Mouse (Mus musculus) heart, postnatal 14 days (tissue): ENCODE results near the gene Rbm46. TPM values are rescaled to one million over a fixed set of nuclear protein-coding genes. Genes with fewer than 3 reads are reported as not detected.

Experiments
- DNase-seq, 2 experiments: peaks; one replicate each; pipeline ENCODE4 v3.0.0; 2021 to 2022
- intact Hi-C: fragments of 180-260 bp; cut with DNase I; formaldehyde crosslinking; loops from one replicate; pipeline ENCODE4 v1.15.1; 2025
- total RNA-seq, 2 experiments: library from RNA; stranded (reverse); gene quantifications; 2 replicates each; pipeline ENCODE4 v1.2.3; 2021

Gene Rbm46
- total RNA-seq, 2 experiments from 2014 or later, result 0.43 to 0.59 TPM

DNA sequence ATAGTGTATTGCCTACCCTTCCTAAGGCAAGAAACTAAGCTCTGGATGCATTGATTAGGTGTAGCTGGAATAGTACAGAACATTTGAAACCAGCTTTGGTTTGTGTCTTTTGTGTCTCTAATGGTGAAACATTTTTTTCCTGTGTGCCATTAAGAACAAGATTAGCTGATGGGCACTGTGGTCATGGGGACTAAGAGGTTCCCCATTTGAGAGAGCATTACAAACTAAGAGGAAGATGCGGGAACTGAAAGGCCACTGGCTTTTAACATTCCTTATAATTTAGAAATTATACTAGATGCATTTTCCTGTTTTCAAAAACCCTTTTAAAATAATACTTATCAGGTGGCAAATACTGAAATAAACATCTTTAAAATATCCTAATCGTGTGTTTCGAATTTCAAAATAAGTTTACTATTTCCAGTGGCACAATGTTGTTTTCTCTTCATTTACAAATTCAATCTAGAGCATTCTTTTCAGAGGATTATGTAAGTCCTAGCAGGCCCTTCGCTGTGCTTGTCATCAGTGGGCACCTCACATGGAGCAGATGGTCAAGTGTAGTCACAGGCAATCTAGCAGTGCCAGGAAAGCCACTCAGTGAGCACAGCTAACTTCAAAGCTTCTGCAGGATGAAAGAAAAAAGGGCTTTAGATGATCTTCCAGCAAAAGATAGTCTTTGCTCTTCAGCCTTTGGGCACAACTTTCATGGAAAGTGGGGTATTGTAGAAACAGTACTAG is 76.4 kb downstream of the Rbm46 start:
- intact Hi-C loops, result no loop called here
- no peak for DNase-seq

DNA sequence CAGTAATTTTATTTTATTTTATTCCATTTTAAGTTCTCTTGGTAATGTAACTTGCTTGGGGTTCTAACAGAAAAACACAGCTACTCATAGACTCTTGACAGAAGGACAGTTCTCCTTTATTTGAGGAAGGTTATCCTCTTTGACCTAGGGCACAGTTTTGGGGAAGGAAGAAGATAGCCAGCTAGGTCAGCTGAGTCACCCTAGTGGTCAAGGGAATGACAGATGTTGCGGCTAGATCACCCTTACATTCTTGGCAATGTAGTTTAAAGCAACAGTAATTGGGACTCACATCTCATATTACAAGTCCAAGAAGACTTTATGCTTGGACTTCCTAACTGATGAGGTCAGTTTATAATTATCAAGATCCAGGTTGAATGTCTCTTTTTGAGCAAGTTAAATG is 82.6 kb downstream of the Rbm46 start:
- DNase-seq, result no peak
- intact Hi-C loops, result no loop called here

DNA sequence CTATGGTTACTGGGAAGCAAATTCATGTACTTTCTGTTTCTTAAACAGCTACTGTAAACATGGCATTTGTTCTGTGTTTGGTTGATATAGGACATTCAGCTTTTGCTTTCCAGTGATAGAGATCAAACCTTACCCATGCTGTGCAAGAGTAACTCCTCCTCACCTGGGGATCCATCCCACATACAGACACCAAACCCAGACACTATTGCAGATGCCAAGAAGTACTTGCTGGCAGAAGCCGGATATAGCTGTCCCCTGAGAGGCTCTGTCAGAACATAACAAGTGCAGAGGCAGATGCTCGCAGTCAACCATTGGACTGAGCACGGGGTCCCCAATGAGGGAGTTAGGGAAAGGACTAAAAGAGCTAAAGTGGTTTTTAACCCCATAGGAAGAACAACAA is 84.6 kb downstream of the Rbm46 start:
- DNase-seq, result no peak
- intact Hi-C loops, result no loop called here

Other genes starting within 250 kb of the Rbm46 start
- under 1 TPM; 0.32 to 0.33 TPM for gene Lrat, start 27.5 kb upstream of the Rbm46 start, total RNA-seq
- gene Fgg, start 131.2 kb upstream of the Rbm46 start, total RNA-seq, result not detected
- gene Fga, start 149.6 kb upstream of the Rbm46 start, total RNA-seq, result not detected
- not detected for gene Fgb, start 173.4 kb upstream of the Rbm46 start, total RNA-seq
- 10 to 100 TPM; 26.4 to 31.5 TPM for gene Plrg1, start 179.0 kb upstream of the Rbm46 start, total RNA-seq